Mouse (Mus musculus) CD4-positive, CD25-positive, alpha-beta regulatory T cell, adult 4 months (primary cell): ENCODE measurements around the gene 1700037H04Rik. TPM values are rescaled to one million over a fixed set of nuclear protein-coding genes. Genes with fewer than 3 reads are reported as not detected.
"Not testable (repeated sequence)": the region's sequence is repeated elsewhere in the genome, so short reads cannot be mapped to it uniquely, and the experiment has no call there.

Source experiments
- ATAC-seq: one replicate; pipeline ENCODE4 v1.8.0; 2017
- polyA plus RNA-seq, 2 experiments: library from polyadenylated mRNA; unstranded; fragments of 100-300 nt; shearing (Covaris generic); gene quantifications; one replicate each; pipeline ENCODE4 v1.2.1; 2017

Gene 1700037H04Rik
- polyA plus RNA-seq, 2 experiments from 2014 or later: 37.5 to 50.3 TPM

- ATAC-seq: no peak
These were observed 33.7 kb downstream of the 1700037H04Rik start for GRCm38 (mm10) chr2:131125964-131126815.

GRCm38 (mm10) chr2:131125157-131125963, 34.5 kb downstream of the 1700037H04Rik start:
- no peak for ATAC-seq

DNA sequence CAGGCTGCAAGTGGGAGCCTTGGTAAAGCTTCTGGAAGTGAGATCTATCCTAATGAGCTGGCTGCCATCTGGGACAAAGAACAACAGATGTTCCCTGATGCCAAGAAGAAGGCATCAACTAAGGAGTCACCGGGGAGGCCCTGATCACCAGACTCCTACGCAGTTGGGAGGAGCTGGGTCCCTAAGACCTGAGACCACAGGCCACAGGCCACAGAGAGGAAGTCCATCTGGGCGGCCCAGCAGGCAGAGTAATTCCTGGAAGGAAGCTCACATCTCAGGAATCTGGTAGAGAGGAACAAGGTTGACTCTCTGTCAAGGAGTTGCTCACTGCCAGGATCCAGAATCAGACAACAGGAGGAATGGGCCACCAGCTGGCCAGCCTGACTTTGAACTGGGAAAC, 35.7 kb downstream of the 1700037H04Rik start:
- ATAC-seq: no peak

DNA sequence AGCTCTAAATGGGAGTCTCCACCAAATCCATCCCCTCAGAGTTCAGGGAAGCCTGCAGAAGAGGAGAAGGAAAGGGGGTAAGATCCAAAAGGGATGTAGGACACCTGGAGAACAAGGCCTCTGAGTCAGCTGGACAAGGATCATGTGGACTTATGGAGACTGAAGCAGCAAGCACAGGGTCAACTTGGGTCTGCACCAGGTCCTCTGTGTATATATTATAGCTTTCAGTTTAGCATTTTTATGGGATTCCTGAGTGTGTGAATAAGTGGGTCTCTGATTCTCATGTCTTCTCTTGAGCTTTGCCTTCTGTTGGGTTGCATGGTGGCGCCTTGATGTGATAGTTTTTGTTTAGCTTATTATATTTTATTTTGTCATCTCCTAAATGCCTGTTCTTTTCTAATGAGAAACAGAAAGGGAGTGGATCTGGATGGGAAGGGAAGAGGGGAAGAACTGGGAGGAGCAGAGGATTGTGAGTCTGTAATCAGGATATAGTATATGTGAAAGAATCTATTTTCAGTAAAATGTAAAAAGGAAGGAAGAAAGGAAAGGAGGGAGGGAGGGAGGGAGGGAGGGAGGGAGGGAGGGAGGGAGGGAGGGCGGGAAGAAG, 40.8 kb downstream of the 1700037H04Rik start:
- no peak for ATAC-seq

DNA sequence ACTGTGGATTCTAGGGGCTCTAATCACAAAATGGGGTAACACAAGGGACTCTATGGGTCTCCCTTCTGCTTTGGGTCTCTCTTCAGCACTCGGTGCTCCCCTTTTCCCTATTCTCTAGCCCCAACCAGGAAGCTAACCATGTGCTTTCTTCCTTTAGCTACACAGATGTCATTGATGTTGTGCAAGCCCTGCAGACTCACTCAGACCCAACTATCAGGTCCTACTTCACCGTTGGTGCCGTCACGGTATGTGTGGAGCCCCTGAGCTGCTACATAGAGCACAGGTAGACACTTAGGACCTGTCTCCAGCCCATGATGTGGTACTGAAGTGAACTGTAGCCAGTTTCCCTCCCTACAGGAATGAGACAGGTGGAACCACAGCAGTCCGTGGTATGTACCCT, 53.9 kb downstream of the 1700037H04Rik start:
- no peak for ATAC-seq

- not testable (repeated sequence) for ATAC-seq
These were observed 54.8 kb downstream of the 1700037H04Rik start for GRCm38 (mm10) chr2:131105061-131105460.

- no peak for ATAC-seq
These were observed 55.9 kb downstream of the 1700037H04Rik start for GRCm38 (mm10) chr2:131104021-131104420.

DNA sequence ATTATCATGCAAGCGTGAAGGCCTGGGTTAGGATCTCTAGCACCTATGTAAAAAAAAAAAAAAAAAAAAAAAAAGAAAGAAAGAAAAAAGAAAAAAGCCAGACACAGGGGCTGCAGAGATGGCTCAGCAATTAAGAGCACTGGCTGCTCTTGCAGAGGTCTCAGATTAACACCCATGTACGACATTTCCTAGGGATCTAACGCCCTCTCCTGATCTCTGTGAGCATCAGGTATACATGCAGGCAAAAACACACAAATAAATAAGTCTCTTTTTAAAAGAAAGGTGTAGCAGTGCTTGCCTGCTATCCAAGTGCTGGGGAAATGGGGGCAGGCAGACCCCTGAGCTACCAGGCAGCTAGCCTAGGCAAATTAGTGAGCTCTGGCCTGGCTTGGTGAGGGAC, 58.4 kb downstream of the 1700037H04Rik start:
- no peak for ATAC-seq

GRCm38 (mm10) chr2:131097087-131097486, 62.8 kb downstream of the 1700037H04Rik start:
- no peak for ATAC-seq

Other genes starting within 250 kb of the 1700037H04Rik start
- not detected for gene Gfra4, start 117.0 kb downstream of the 1700037H04Rik start, polyA plus RNA-seq
- 1 to 10 TPM in 1 of 2 experiments, under 1 TPM in 1; 0.95 to 1.9 TPM for gene Adam33, start 96.3 kb downstream of the 1700037H04Rik start, polyA plus RNA-seq
- not detected for gene Siglec1, start 73.3 kb downstream of the 1700037H04Rik start, polyA plus RNA-seq
- not detected for gene Hspa12b, start 32.8 kb downstream of the 1700037H04Rik start, polyA plus RNA-seq
- not detected for gene Gm11037, start 26.6 kb downstream of the 1700037H04Rik start, polyA plus RNA-seq
- gene Cenpb, start 20.0 kb upstream of the 1700037H04Rik start, polyA plus RNA-seq: 1 to 10 TPM; 2.1 to 2.5 TPM
- gene Cdc25b, start 26.9 kb upstream of the 1700037H04Rik start, polyA plus RNA-seq: 10 to 100 TPM; 49.8 to 63.9 TPM
- under 1 TPM; 0.34 to 0.79 TPM for gene Spef1, start 27.2 kb upstream of the 1700037H04Rik start, polyA plus RNA-seq
- gene Ap5s1, start 47.0 kb upstream of the 1700037H04Rik start, polyA plus RNA-seq: 10 to 100 TPM; 23.8 to 28.5 TPM
- gene Mavs, start 74.0 kb upstream of the 1700037H04Rik start, polyA plus RNA-seq: 10 to 100 TPM; 22.5 to 34.2 TPM
- gene Pank2, start 102.4 kb upstream of the 1700037H04Rik start, polyA plus RNA-seq: 10 to 100 TPM in 1 of 2 experiments, 1 to 10 TPM in 1; 7.7 to 12.0 TPM
- 1 to 10 TPM in 1 of 2 experiments, under 1 TPM in 1; 0.76 to 1.5 TPM for gene Rnf24, start 192.8 kb upstream of the 1700037H04Rik start, polyA plus RNA-seq